Mouse (Mus musculus): ENCODE results near the gene Nampt. TPM values are rescaled to one million over a fixed set of nuclear protein-coding genes. Genes with fewer than 3 reads are reported as not detected.
A peak's percentile ranks its signal among the peaks of the same experiment; 100 is the strongest.
"Not testable (repeated sequence)": the region's sequence is repeated elsewhere in the genome, so short reads cannot be mapped to it uniquely, and the experiment has no call there.

Gene Nampt
- polyA plus RNA-seq, 1 experiment from 2014 or later: 17.3 TPM

DNA sequence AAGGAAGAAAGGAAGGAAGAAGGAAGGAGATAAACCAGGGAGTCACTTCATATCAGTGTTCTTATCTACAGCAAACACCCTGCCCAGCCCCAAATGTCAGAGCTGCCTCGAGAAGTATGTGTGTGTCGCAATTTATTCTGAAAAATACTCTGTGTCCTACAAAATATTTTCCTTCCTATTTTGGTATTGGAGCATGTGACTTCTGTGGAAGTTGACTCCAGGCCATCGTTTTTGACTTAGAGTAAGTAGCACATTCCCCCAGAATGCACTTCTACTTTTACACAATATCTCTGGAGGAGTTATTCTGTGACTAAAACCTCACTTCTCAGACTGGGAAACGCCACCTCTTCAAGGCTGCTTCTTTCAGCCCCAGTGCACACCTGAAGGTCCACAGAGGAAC, 71.1 kb downstream of the Nampt start:
- 24% methylated on average over 4 of the region's 4 CpGs for WGBS
- Histone ChIP-seq H3K27me3 (replicated peaks; ENCODE audit: control insufficient read depth, insufficient read depth, low read length) (no peaks in the 10 kb centered on the region), H3K4me1 (replicated peaks; ENCODE audit: control insufficient read depth, insufficient read depth, low read length) (no peaks in the 10 kb centered on the region), H3K4me3 (ENCODE audit: low read depth, low read length) (no peak overlapping the region), H3K4me2 (replicated peaks; ENCODE audit: low read depth) (no peak overlapping the region), H3K9me3 (ENCODE audit: control insufficient read depth) (no peaks in the 10 kb centered on the region), H3K27ac (ENCODE audit: low read depth, low read length) (no peak overlapping the region), H3K9ac (ENCODE audit: low read depth, low read length) (no peak overlapping the region), H3K36me3 (ENCODE audit: control insufficient read depth, insufficient read depth) (no peaks in the 10 kb centered on the region)
- TF ChIP-seq CTCF (IDR thresholded peaks at IDR 0.05; ENCODE audit: low read depth): no peak
- no peak for ATAC-seq

- WGBS: 91% methylated on average over 13 of the region's 13 CpGs
- not testable (repeated sequence) for H3K4me3 ChIP-seq (ENCODE audit: low read depth, low read length); H3K27ac ChIP-seq (ENCODE audit: low read depth, low read length); H3K27me3 ChIP-seq (replicated peaks; ENCODE audit: control insufficient read depth, insufficient read depth, low read length); H3K4me2 ChIP-seq (replicated peaks; ENCODE audit: low read depth); H3K9me3 ChIP-seq (ENCODE audit: control insufficient read depth); H3K36me3 ChIP-seq (ENCODE audit: control insufficient read depth, insufficient read depth); H3K9ac ChIP-seq (ENCODE audit: low read depth, low read length); H3K4me1 ChIP-seq (replicated peaks; ENCODE audit: control insufficient read depth, insufficient read depth, low read length); ATAC-seq
Observed at GRCm38 (mm10) chr12:32891271-32891670, 71.9 kb downstream of the Nampt start.

GRCm38 (mm10) chr12:32893212-32893611, 73.9 kb downstream of the Nampt start:
- Histone ChIP-seq H3K4me2 (replicated peaks; ENCODE audit: low read depth) (no peak overlapping the region), H3K4me3 (ENCODE audit: low read depth, low read length) (no peak overlapping the region), H3K9ac (ENCODE audit: low read depth, low read length) (no peak overlapping the region), H3K9me3 (ENCODE audit: control insufficient read depth) (no peaks in the 10 kb centered on the region), H3K27me3 (replicated peaks; ENCODE audit: control insufficient read depth, insufficient read depth, low read length) (no peaks in the 10 kb centered on the region), H3K27ac (ENCODE audit: low read depth, low read length) (no peak overlapping the region), H3K36me3 (ENCODE audit: control insufficient read depth, insufficient read depth) (no peaks in the 10 kb centered on the region), H3K4me1 (replicated peaks; ENCODE audit: control insufficient read depth, insufficient read depth, low read length) (no peaks in the 10 kb centered on the region)
- ATAC-seq: no peak
- TF ChIP-seq CTCF (IDR thresholded peaks at IDR 0.05; ENCODE audit: low read depth): no peak
- WGBS: 38% methylated on average over 12 of the region's 12 CpGs

DNA sequence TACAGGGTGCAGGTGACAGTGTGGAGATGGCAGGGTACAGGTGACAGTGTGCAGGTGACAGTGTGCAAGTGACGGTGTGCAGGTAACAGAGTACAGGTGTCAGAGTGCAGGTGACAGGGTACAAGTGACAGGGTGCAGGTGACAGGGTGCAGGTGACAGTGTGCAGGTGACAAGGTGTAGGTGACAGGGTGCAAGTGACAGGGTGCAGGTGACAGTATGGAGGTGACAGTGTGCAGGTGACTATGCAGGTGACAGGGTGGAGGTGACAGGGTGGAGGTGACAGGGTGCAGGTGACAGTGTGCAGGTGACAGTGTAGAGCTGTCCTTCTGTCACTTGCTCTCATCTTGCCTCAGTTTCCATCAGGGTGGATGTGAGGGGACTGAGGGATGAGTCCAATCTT, 76.5 kb downstream of the Nampt start:
- no peak for TF ChIP-seq CTCF (IDR thresholded peaks at IDR 0.05; ENCODE audit: low read depth)
- Histone ChIP-seq H3K9ac (ENCODE audit: low read depth, low read length) (no peak overlapping the region), H3K9me3 (ENCODE audit: control insufficient read depth) (no peaks in the 10 kb centered on the region), H3K36me3 (ENCODE audit: control insufficient read depth, insufficient read depth) (no peaks in the 10 kb centered on the region), H3K27me3 (replicated peaks; ENCODE audit: control insufficient read depth, insufficient read depth, low read length) (no peaks in the 10 kb centered on the region), H3K4me3 (ENCODE audit: low read depth, low read length) (no peak overlapping the region), H3K4me1 (replicated peaks; ENCODE audit: control insufficient read depth, insufficient read depth, low read length) (no peaks in the 10 kb centered on the region), H3K4me2 (replicated peaks; ENCODE audit: low read depth) (no peak overlapping the region), H3K27ac (ENCODE audit: low read depth, low read length) (no peak overlapping the region)
- ATAC-seq: no peak
- WGBS: 87% methylated on average over 1 of the region's 1 CpGs

GRCm38 (mm10) chr12:32896496-32896895, 77.2 kb downstream of the Nampt start:
- 82% methylated on average over 7 of the region's 7 CpGs for WGBS
- Histone ChIP-seq H3K4me3 (ENCODE audit: low read depth, low read length) (no peak overlapping the region), H3K36me3 (ENCODE audit: control insufficient read depth, insufficient read depth) (no peaks in the 10 kb centered on the region), H3K4me2 (replicated peaks; ENCODE audit: low read depth) (no peak overlapping the region), H3K9ac (ENCODE audit: low read depth, low read length) (no peak overlapping the region), H3K4me1 (replicated peaks; ENCODE audit: control insufficient read depth, insufficient read depth, low read length) (no peaks in the 10 kb centered on the region), H3K27ac (ENCODE audit: low read depth, low read length) (no peak overlapping the region), H3K27me3 (replicated peaks; ENCODE audit: control insufficient read depth, insufficient read depth, low read length) (no peaks in the 10 kb centered on the region), H3K9me3 (ENCODE audit: control insufficient read depth) (no peaks in the 10 kb centered on the region)
- ATAC-seq: no peak
- TF ChIP-seq CTCF (IDR thresholded peaks at IDR 0.05; ENCODE audit: low read depth): no peak

DNA sequence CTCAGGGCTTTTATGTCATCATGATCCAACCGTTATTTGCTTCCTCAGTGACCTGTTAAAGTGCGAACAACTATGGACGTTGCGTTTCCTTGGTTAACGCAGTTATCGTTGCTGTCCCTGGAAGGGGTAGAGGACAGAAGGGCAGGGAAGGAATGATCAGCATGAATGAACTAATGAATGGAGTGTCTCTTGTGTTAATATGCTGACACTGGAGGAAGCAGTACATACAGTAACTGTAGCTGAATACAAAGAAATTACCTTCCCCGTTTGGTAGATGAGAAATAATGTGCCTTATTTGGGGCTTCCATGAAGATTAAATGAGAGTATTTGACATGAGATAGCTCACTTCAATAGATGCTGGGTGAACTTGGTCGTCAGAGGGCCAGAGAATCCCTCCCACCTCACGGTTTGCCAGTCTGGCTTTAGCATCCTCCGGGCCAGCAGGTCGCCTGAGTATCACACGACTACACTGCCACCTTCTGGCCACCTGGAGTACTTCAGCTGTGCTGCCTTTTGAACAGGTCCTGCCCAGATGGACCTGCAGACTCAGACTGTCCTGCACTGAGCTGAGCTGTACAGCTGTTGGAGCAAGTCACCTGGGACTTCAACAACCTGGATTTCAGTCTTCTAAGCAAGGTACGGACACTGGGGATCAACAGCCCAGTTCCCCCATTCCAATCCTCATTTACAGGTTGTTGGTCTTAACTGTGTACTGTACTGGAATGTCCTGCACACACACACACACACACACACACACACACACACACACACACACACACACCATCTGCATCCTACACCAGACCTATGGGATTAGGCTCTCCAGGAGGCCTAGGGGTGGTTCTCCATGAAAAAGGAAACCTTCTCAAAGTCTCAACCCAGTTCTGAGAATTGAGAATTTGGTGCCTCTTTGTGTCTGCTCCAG, 78.1 kb downstream of the Nampt start:
- H3K4me1 ChIP-seq (replicated peaks; ENCODE audit: control insufficient read depth, insufficient read depth, low read length): no peaks in the 10 kb centered on the region
- no peak overlapping the region for H3K4me3 ChIP-seq (ENCODE audit: low read depth, low read length)
- no peak overlapping the region for H3K9ac ChIP-seq (ENCODE audit: low read depth, low read length)
- H3K4me2 ChIP-seq (replicated peaks; ENCODE audit: low read depth): no peak overlapping the region
- 49% methylated on average over 13 of the region's 13 CpGs for WGBS
- no peaks in the 10 kb centered on the region for H3K27me3 ChIP-seq (replicated peaks; ENCODE audit: control insufficient read depth, insufficient read depth, low read length)
- ATAC-seq: peak; percentile 73
- no peaks in the 10 kb centered on the region for H3K36me3 ChIP-seq (ENCODE audit: control insufficient read depth, insufficient read depth)
- H3K27ac ChIP-seq (ENCODE audit: low read depth, low read length): no peak overlapping the region
- TF ChIP-seq CTCF (IDR thresholded peaks at IDR 0.05; ENCODE audit: low read depth): peak; percentile 95
- no peaks in the 10 kb centered on the region for H3K9me3 ChIP-seq (ENCODE audit: control insufficient read depth)
